ENCODE assay signal across 8 mouse cellular contexts in genomic region chr4:133671881-133672844, GRCm38 (mm10). TPM values are rescaled to one million over a fixed set of nuclear protein-coding genes. Genes with fewer than 3 reads are reported as not detected.
A peak's percentile ranks its signal among the peaks of the same experiment; 100 is the strongest.
DNase-seq lines count a peak whose midpoint lies in the region; ATAC-seq lines count a peak whose summit lies in the region.

Gene Pigv (minus strand): TSS chr4:133672647.

- peak within 1 kb of the TSS; percentile 88 for H3K9ac ChIP-seq in lung, embryonic 16.5 days (ENCODE audit: low read length)

- no peaks in the 10 kb centered on the region; the same call in 1 of the 2 replicates for H3K36me3 ChIP-seq in lung, embryonic 16.5 days (ENCODE audit: control insufficient read depth, insufficient read depth, low read length)

- H3K9me3 ChIP-seq in lung, embryonic 16.5 days (ENCODE audit: control insufficient read depth, low read length), result no peaks in the 10 kb centered on the region

- H3K27ac ChIP-seq in lung, embryonic 16.5 days (ENCODE audit: low read length), result peak within 1 kb of the TSS; percentile 100

- peak within 1 kb of the TSS; percentile 81 for H3K4me2 ChIP-seq in lung, embryonic 16.5 days (ENCODE audit: low read depth, low read length)

- ATAC-seq in frontal cortex, adult (ENCODE audit: low TSS enrichment), result peak; percentile 87
- peak; percentile 23 to 46; a peak in 3 of 4 replicates for ATAC-seq in hematopoietic stem cell, adult 5-6 weeks (replicated peaks in 1 of 2; ENCODE audit: insufficient read depth in 1 of 2, low FRiP score in 2 of 2, low TSS enrichment in 1 of 2, low read depth in 1 of 2, poor library complexity in 2 of 2, severe bottlenecking in 2 of 2)
- peak; percentile 89 for ATAC-seq in lung, embryonic 16.5 days (ENCODE audit: low read depth)

- H3K4me1 ChIP-seq in lung, embryonic 16.5 days (replicated peaks; ENCODE audit: control insufficient read depth, insufficient read depth, low read length), result peaks cover 54% of the 10 kb centered on the region

- H3K27me3 ChIP-seq in lung, embryonic 16.5 days (ENCODE audit: control insufficient read depth, insufficient read depth, low read depth, low read length), result no peaks in the 10 kb centered on the region

- peak; percentile 93 for DNase-seq in MN1 (ENCODE audit: low spot score)
- peak; percentile 96 for DNase-seq in cerebellum, adult 8-10 months
- peak; percentile 93 for DNase-seq in layer of hippocampus, adult 9-11 months
- DNase-seq in ovary, postnatal 10 days (ENCODE audit: low spot score), result peak; percentile 94
- DNase-seq in thymus, postnatal 0 days (ENCODE audit: low spot score), result peak; percentile 92

- peak within 1 kb of the TSS; percentile 83 for H3K4me3 ChIP-seq in lung, embryonic 16.5 days (ENCODE audit: low read length)

- WGBS in lung, embryonic 16.5 days, result under 1% methylated on average over 71 of the region's 76 CpGs

RNA-seq across cellular contexts. Expression of gene Pigv, which starts in this region (rescaled TPM):
- total RNA-seq in hematopoietic stem cell, adult 5-6 weeks (2017), result 8.2 and 13.4 TPM in 2 replicates
- polyA plus RNA-seq in lung, embryonic 16.5 days (2015; fragmentation: Nextera tagmentation; extraction: Ambion mirVana), result 20.1 and 20.7 TPM in 2 replicates
- polyA plus RNA-seq in thymus, postnatal 0 days (2015; fragmentation: Nextera tagmentation; extraction: Ambion mirVana), result 18.6 and 19.4 TPM in 2 replicates

Comparison
In these comparisons a context has a peak if more than half of its experiments do, and no peak if none do; other contexts are left out.
1. Peak in every context shown above with its lines: DNase-seq, ATAC-seq, H3K4me3 ChIP-seq and H3K27ac ChIP-seq.
2. ATAC-seq: peak in every context shown above with its lines; median percentile 89 in lung, embryonic 16.5 days; 87 in frontal cortex, adult; 34 in hematopoietic stem cell, adult 5-6 weeks.